Mouse (Mus musculus): Measurements from ENCODE around the gene Tie1. TPM values are rescaled to one million over a fixed set of nuclear protein-coding genes. Genes with fewer than 3 reads are reported as not detected.

Tie1 gene
- polyA plus RNA-seq, 2 experiments, result 3.5 to 5.3 TPM

DNA sequence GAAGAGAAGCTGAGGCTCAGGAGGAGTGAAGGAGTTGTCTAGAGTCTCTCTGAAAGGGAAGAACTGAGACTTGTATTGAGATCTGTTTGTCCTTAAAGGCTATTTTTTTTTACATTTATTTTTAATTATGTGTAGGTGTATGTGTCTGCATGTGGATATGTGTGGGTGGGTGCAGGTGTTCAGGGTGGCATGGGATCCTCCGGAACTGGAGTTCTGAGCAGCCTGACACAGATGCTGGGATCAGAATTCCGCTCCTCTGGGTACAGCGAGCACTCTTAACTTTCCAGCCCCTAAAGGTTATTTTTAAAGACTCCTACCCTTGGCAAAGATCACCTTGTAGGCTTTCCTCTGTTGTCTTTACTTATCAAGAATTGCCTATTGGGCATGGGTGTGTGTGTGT, 24.9 kb downstream of the Tie1 start:
- no peak overlapping the region for H3K27ac ChIP-seq
- 74% methylated on average over 3 of the region's 3 CpGs for WGBS (ENCODE audit: insufficient replicate concordance)

DNA sequence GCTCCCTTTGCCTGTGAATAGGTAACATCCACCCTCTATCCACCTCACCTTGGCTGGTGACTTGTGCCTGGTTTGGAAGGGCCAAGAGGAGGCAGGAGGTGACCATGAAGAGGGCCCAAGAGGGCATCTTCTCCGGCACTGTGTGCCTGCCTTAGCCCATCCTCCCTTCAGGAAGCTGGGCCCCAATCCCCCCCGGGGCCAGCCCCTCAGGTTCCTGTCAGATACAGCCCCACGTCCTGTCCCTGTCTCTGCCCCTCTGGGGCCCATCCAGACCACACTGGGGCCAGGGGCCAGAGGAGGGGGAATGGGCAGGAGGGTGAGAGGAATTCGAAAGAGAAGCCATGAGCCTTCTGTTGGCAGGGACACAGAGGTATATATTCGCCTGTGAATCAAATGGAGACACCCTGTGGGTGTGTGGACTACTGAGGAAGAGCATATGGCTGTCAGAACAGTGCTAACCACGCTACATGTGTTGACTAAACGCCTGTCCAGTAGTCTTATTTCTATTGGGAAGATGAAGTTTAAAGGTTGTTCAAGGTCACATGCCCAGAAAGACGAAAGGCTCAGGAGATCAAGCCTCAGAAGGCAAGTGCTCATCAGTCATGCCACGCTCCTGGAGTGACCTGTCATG, 32.4 kb downstream of the Tie1 start, which contains the start of gene Mpl:
Gene Mpl (minus strand): TSS at position 169 of the 631 bp plus-strand sequence.
- H3K9ac ChIP-seq (replicated peaks), result no peak within 1 kb of the TSS
- H3K27ac ChIP-seq, result no peak within 1 kb of the TSS
- ATAC-seq (ENCODE audit: insufficient read depth) (no peak), DNase-seq (ENCODE audit: low read depth in 3 of 3, low spot score in 3 of 3) (no peak)
- H3K4me3 ChIP-seq (ENCODE audit: insufficient read depth in 1 of 2, low read depth in 2 of 2, low read length in 2 of 2), result no peak within 1 kb of the TSS
- H3K9me3 ChIP-seq (ENCODE audit: control insufficient read depth, low read length), result no peaks in the 10 kb centered on the region
- no peak within 1 kb of the TSS for H3K4me2 ChIP-seq (ENCODE audit: low read depth)
- no peaks in the 10 kb centered on the region for H3K27me3 ChIP-seq (ENCODE audit: control insufficient read depth, insufficient read depth, low read length)
- H3K36me3 ChIP-seq (replicated peaks; ENCODE audit: control insufficient read depth, insufficient read depth, low read depth), result no peaks in the 10 kb centered on the region
- TF ChIP-seq EP300 (IDR thresholded peaks at IDR 0.05; ENCODE audit: low read depth) (no peak), CTCF (IDR thresholded peaks at IDR 0.05; ENCODE audit: low read depth) (no peak)
- H3K4me1 ChIP-seq (replicated peaks; ENCODE audit: control insufficient read depth in 2 of 2, insufficient read depth in 2 of 2, low read length in 1 of 2), result no peaks in the 10 kb centered on the region
- 21% methylated on average over 9 of the region's 9 CpGs for WGBS (ENCODE audit: insufficient replicate concordance)

More for the DNA sequence above, 24.9 kb downstream of the Tie1 start:
- Histone ChIP-seq H3K4me3 (ENCODE audit: insufficient read depth in 1 of 2, low read depth in 2 of 2, low read length in 2 of 2) (no peak overlapping the region), H3K4me1 (replicated peaks; ENCODE audit: control insufficient read depth in 2 of 2, insufficient read depth in 2 of 2, low read length in 1 of 2) (peaks cover 0 to 4% of the 10 kb centered on the region in 2 experiments; a peak in 2 of 4 replicates), H3K9ac (replicated peaks) (no peak overlapping the region), H3K4me2 (ENCODE audit: low read depth) (no peak overlapping the region), H3K36me3 (replicated peaks; ENCODE audit: control insufficient read depth, insufficient read depth, low read depth) (no peaks in the 10 kb centered on the region), H3K27me3 (ENCODE audit: control insufficient read depth, insufficient read depth, low read length) (no peaks in the 10 kb centered on the region), H3K9me3 (ENCODE audit: control insufficient read depth, low read length) (no peaks in the 10 kb centered on the region)
- TF ChIP-seq CTCF (IDR thresholded peaks at IDR 0.05; ENCODE audit: low read depth) (no peak), EP300 (IDR thresholded peaks at IDR 0.05; ENCODE audit: low read depth) (no peak)
- ATAC-seq (ENCODE audit: insufficient read depth), result no peak
- no peak for DNase-seq (ENCODE audit: low read depth in 3 of 3, low spot score in 3 of 3)

DNA sequence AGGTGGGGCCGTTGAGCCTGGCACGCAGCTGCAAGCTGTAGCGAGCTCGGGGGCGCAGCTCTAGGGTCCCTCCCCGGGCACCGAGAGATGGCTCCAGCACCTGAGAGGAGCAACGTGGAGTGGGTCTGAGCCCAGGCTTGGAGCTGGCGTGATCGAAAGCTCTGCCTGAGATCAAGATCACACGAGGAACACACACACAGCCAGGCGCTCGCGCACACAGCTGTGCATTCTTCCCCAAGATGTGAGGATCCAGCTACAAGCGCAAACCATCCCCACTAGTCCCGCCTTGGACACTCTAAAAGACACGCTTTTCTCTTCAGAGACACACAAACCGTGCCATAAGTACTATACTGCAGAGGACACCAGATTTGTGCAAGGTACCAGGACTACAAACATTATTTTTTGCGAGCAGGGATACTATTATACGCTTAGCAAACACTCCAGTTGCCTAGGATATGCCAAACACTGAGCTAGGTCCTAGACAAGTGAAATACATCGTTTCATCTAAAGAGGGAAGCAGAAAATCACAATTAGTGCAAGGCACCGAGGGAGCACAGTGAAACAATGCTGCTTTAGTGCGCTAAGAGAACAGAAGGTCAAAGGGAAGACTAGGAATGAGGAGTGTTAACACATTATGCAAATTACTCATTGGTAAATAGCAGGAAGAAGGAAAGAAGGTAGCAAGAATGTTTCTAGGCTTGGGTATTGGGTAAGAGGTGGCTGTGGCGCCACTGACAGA, 43.3 kb downstream of the Tie1 start:
- Histone ChIP-seq H3K9me3 (ENCODE audit: control insufficient read depth, low read length) (no peaks in the 10 kb centered on the region), H3K4me3 (ENCODE audit: insufficient read depth in 1 of 2, low read depth in 2 of 2, low read length in 2 of 2) (peak overlapping the region in 1 of 2 experiments; percentile 4; a peak in 1 of 4 replicates), H3K27ac (no peak overlapping the region), H3K9ac (replicated peaks) (no peak overlapping the region), H3K4me1 (replicated peaks; ENCODE audit: control insufficient read depth in 2 of 2, insufficient read depth in 2 of 2, low read length in 1 of 2) (no peaks in the 10 kb centered on the region), H3K36me3 (replicated peaks; ENCODE audit: control insufficient read depth, insufficient read depth, low read depth) (no peaks in the 10 kb centered on the region), H3K27me3 (ENCODE audit: control insufficient read depth, insufficient read depth, low read length) (no peaks in the 10 kb centered on the region), H3K4me2 (ENCODE audit: low read depth) (peak overlapping the region; percentile 44)
- 63% methylated on average over 24 of the region's 24 CpGs for WGBS (ENCODE audit: insufficient replicate concordance)
- no peak for TF ChIP-seq EP300 (IDR thresholded peaks at IDR 0.05; ENCODE audit: low read depth)
- no peak for TF ChIP-seq CTCF (IDR thresholded peaks at IDR 0.05; ENCODE audit: low read depth)
- DNase-seq (ENCODE audit: low read depth in 3 of 3, low spot score in 3 of 3), result no peak
- ATAC-seq (ENCODE audit: insufficient read depth), result no peak

DNA sequence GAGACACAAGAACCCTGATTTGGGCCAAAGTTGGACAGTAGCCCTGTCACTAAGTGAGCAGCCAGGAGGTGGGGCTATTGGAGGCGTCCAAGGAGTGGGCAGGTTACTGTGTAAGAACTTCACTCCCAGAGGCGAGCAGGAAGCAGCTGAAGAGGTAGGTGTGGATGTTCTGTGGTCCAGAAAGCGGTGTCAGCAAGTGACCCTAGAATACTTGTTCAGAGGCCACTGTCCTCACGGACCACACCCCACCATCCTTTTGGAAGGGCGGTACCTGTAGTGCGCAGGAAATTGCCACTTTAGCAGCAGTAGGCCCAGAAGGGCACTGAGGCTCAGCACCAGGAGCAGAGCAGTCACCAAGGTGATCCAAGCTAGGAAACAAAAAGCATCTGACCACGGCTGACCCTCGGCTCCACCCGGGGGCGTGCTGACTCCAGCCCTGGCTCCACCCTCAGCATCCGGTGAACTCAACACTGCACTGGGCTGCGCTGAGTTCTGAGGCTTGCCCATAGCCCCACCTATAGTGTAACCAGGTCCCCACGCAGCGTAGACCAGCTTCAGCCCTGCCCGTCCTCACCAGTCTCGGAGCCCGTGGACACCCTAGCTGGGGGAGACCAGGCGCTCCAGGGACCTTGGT, 44.0 kb downstream of the Tie1 start:
- Histone ChIP-seq H3K4me1 (replicated peaks; ENCODE audit: control insufficient read depth in 2 of 2, insufficient read depth in 2 of 2, low read length in 1 of 2) (no peaks in the 10 kb centered on the region), H3K4me2 (ENCODE audit: low read depth) (peak overlapping the region; percentile 44), H3K9me3 (ENCODE audit: control insufficient read depth, low read length) (no peaks in the 10 kb centered on the region), H3K9ac (replicated peaks) (no peak overlapping the region), H3K27ac (no peak overlapping the region), H3K36me3 (replicated peaks; ENCODE audit: control insufficient read depth, insufficient read depth, low read depth) (no peaks in the 10 kb centered on the region), H3K4me3 (ENCODE audit: insufficient read depth in 1 of 2, low read depth in 2 of 2, low read length in 2 of 2) (peak overlapping the region in 1 of 2 experiments; percentile 4; a peak in 1 of 4 replicates), H3K27me3 (ENCODE audit: control insufficient read depth, insufficient read depth, low read length) (no peaks in the 10 kb centered on the region)
- 54% methylated on average over 18 of the region's 18 CpGs for WGBS (ENCODE audit: insufficient replicate concordance)
- ATAC-seq (ENCODE audit: insufficient read depth) (peak; percentile 35; the same call in 1 of the 2 replicates), DNase-seq (ENCODE audit: low read depth in 3 of 3, low spot score in 3 of 3) (no peak)
- TF ChIP-seq CTCF (IDR thresholded peaks at IDR 0.05; ENCODE audit: low read depth) (peak; percentile 10; the same call in 1 of the 2 replicates), EP300 (IDR thresholded peaks at IDR 0.05; ENCODE audit: low read depth) (no peak)

DNA sequence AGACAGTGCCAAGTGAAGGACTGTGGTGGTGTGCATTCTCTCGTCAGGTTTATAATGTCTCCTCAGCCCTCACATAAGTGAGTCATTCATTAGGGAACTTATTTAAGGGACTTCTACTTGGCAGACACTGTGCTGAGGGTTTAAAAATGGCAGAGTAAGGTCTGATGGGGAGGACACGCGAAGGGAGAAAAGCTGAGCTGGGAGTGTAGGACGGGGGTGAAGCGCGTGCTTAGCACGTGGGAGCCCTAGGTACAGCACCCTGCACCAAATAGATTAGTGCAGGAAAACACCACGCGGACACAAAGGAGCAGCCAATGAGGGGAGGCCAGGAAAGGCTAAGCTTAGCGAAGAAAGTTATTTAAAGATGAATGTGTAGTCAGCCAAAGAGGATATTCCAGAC, 44.8 kb downstream of the Tie1 start:
- no peak overlapping the region for H3K4me2 ChIP-seq (ENCODE audit: low read depth)
- no peak overlapping the region for H3K27ac ChIP-seq
- no peaks in the 10 kb centered on the region for H3K4me1 ChIP-seq (replicated peaks; ENCODE audit: control insufficient read depth in 2 of 2, insufficient read depth in 2 of 2, low read length in 1 of 2)
- H3K27me3 ChIP-seq (ENCODE audit: control insufficient read depth, insufficient read depth, low read length), result no peaks in the 10 kb centered on the region
- no peak overlapping the region for H3K9ac ChIP-seq (replicated peaks)
- ATAC-seq (ENCODE audit: insufficient read depth) (no peak), DNase-seq (ENCODE audit: low read depth in 3 of 3, low spot score in 3 of 3) (no peak)
- 73% methylated on average over 10 of the region's 10 CpGs for WGBS (ENCODE audit: insufficient replicate concordance)
- H3K9me3 ChIP-seq (ENCODE audit: control insufficient read depth, low read length), result no peaks in the 10 kb centered on the region
- no peak for TF ChIP-seq EP300 (IDR thresholded peaks at IDR 0.05; ENCODE audit: low read depth)
- no peak for TF ChIP-seq CTCF (IDR thresholded peaks at IDR 0.05; ENCODE audit: low read depth)
- H3K4me3 ChIP-seq (ENCODE audit: insufficient read depth in 1 of 2, low read depth in 2 of 2, low read length in 2 of 2), result no peak overlapping the region
- no peaks in the 10 kb centered on the region for H3K36me3 ChIP-seq (replicated peaks; ENCODE audit: control insufficient read depth, insufficient read depth, low read depth)
